Mouse (Mus musculus) intestine, embryonic 14.5 days (tissue): ENCODE results near the gene Ccdc194. TPM values are rescaled to one million over a fixed set of nuclear protein-coding genes. Genes with fewer than 3 reads are reported as not detected.

Experiments
- ATAC-seq: fragments of 200-750 bp; cut with Nextera tagmentation; replicated peaks from 2 replicates; pipeline ENCODE4 v1.8.0; 2017; ENCODE audit warnings: low read depth, moderate number of reproducible peaks, moderate TSS enrichment, moderate library complexity; ENCODE audit not compliant: low FRiP score, low TSS enrichment
- DNase-seq: peaks from one replicate; pipeline ENCODE4 v3.0.0-alpha.2; 2018; ENCODE audit warnings: low spot score
- H3K27ac ChIP-seq: fragments of 300-500 bp; sonication (generic); 2 replicates; pipeline ENCODE4 v1.5.1; 2014; ENCODE audit warnings: low read depth, mild to moderate bottlenecking, control low read depth
- H3K27me3 ChIP-seq: fragments of 300-500 bp; sonication (generic); replicated peaks from 2 replicates; pipeline ENCODE4 v1.6.1; 2014; ENCODE audit warnings: low read length, control low read depth; ENCODE audit not compliant: control insufficient read depth, insufficient read depth
- H3K36me3 ChIP-seq: fragments of 300-500 bp; sonication (generic); 2 replicates; pipeline ENCODE4 v1.6.1; 2014; ENCODE audit warnings: low read length, control low read depth; ENCODE audit not compliant: control insufficient read depth, insufficient read depth
- H3K4me1 ChIP-seq: fragments of 300-500 bp; sonication (generic); replicated peaks from 2 replicates; pipeline ENCODE4 v1.6.1; 2014; ENCODE audit warnings: low read length, control low read depth, mixed read lengths; ENCODE audit not compliant: control insufficient read depth, insufficient read depth
- H3K4me2 ChIP-seq: fragments of 300-500 bp; sonication (generic); 2 replicates; pipeline ENCODE4 v1.6.1; 2014; ENCODE audit warnings: low read length
- H3K4me3 ChIP-seq: fragments of 300-500 bp; sonication (generic); 2 replicates; pipeline ENCODE4 v1.5.1; 2014; ENCODE audit warnings: low read depth, low read length, control low read depth, mixed read lengths
- H3K9ac ChIP-seq: fragments of 300-500 bp; sonication (generic); 2 replicates; pipeline ENCODE4 v1.6.1; 2014; ENCODE audit warnings: mild to moderate bottlenecking, low read length
- H3K9me3 ChIP-seq: fragments of 300-500 bp; sonication (generic); 2 replicates; pipeline ENCODE4 v1.6.1; 2016; ENCODE audit warnings: low read length, control low read depth; ENCODE audit not compliant: control insufficient read depth
- WGBS: fragments of 180-500 bp; shearing (Covaris S2); extraction: QIAGEN DNeasy Blood & Tissue Kit; methylation state at CpG from one replicate; pipeline ENCODE4 v1.1.7; 2014; 5-methylcytosine and 5-hydroxymethylcytosine counted together
- polyA plus RNA-seq: library from polyadenylated mRNA; unstranded; fragments of >200 nt; fragmentation: Nextera tagmentation; extraction: Ambion mirVana; gene quantifications from 2 replicates; pipeline ENCODE4 v1.2.1, GENCODE M21; 2014

Gene Ccdc194
- polyA plus RNA-seq, 1 experiment from 2014 or later = 0.54 TPM

GRCm38 (mm10) chr8:71484736-71485135, 40.8 kb downstream of the Ccdc194 start:
- DNase-seq (no peak), ATAC-seq (no peak)
- H3K9ac ChIP-seq = no peak overlapping the region
- peak overlapping the region; percentile 86 for H3K4me2 ChIP-seq
- H3K27me3 ChIP-seq = no peaks in the 10 kb centered on the region
- 0 out of 2 replicates have a peak, but pooled peaks cover 16% of the 10 kb centered on the region for H3K36me3 ChIP-seq
- no peak overlapping the region for H3K4me3 ChIP-seq
- H3K9me3 ChIP-seq = no peaks in the 10 kb centered on the region
- peaks cover 15% of the 10 kb centered on the region for H3K4me1 ChIP-seq
- H3K27ac ChIP-seq = no peak overlapping the region
- WGBS = 92% methylated on average over 19 of the region's 19 CpGs

- Histone ChIP-seq H3K36me3 (peaks cover 23% of the 10 kb centered on the region; the same call in 1 of the 2 replicates), H3K4me1 (peaks cover 7% of the 10 kb centered on the region; the same call in 1 of the 2 replicates)
- peak; percentile 82 for DNase-seq
Observed at GRCm38 (mm10) chr8:71483932-71484331, 41.6 kb downstream of the Ccdc194 start.

GRCm38 (mm10) chr8:71478943-71479342, 46.6 kb downstream of the Ccdc194 start:
- Histone ChIP-seq H3K36me3 (peaks cover 42% of the 10 kb centered on the region), H3K4me2 (no peak overlapping the region), H3K27ac (no peak overlapping the region), H3K9ac (no peak overlapping the region), H3K4me1 (peaks cover 10% of the 10 kb centered on the region), H3K4me3 (no peak overlapping the region), H3K9me3 (no peaks in the 10 kb centered on the region), H3K27me3 (no peaks in the 10 kb centered on the region)
- no peak for DNase-seq
- 89% methylated on average over 11 of the region's 11 CpGs for WGBS
- ATAC-seq = no peak

More at GRCm38 (mm10) chr8:71483932-71484331, 41.6 kb downstream of the Ccdc194 start:
- no peak overlapping the region for H3K4me3 ChIP-seq
- H3K27me3 ChIP-seq = no peaks in the 10 kb centered on the region
- no peak overlapping the region for H3K9ac ChIP-seq
- WGBS = 49% methylated on average over 8 of the region's 8 CpGs
- H3K9me3 ChIP-seq = no peaks in the 10 kb centered on the region
- no peak overlapping the region for H3K4me2 ChIP-seq
- no peak for ATAC-seq
- no peak overlapping the region for H3K27ac ChIP-seq

GRCm38 (mm10) chr8:71477196-71477845, 48.2 kb downstream of the Ccdc194 start:
- DNase-seq = peak; percentile 58
- peaks cover 55% of the 10 kb centered on the region for H3K36me3 ChIP-seq
- peak overlapping the region; percentile 63; the same call in 1 of the 2 replicates for H3K9ac ChIP-seq
- H3K27ac ChIP-seq = no peak overlapping the region
- H3K9me3 ChIP-seq = no peaks in the 10 kb centered on the region
- WGBS = 49% methylated on average over 14 of the region's 14 CpGs
- H3K27me3 ChIP-seq = no peaks in the 10 kb centered on the region
- peaks cover 10% of the 10 kb centered on the region for H3K4me1 ChIP-seq
- peak overlapping the region; percentile 51; the same call in 1 of the 2 replicates for H3K4me3 ChIP-seq
- no peak for ATAC-seq
- peak overlapping the region; percentile 79 for H3K4me2 ChIP-seq

- DNase-seq (peak; percentile 91), ATAC-seq (peak; percentile 73)
- peak overlapping the region; percentile 79 for H3K4me2 ChIP-seq
- peaks cover 10% of the 10 kb centered on the region for H3K4me1 ChIP-seq
- WGBS = 1% methylated on average over 106 of the region's 121 CpGs
- peak overlapping the region; percentile 51 for H3K4me3 ChIP-seq
- H3K36me3 ChIP-seq = peaks cover 62% of the 10 kb centered on the region
- H3K27me3 ChIP-seq = no peaks in the 10 kb centered on the region
- peak overlapping the region; percentile 63 for H3K9ac ChIP-seq
- peak overlapping the region; percentile 78 for H3K27ac ChIP-seq
- no peaks in the 10 kb centered on the region for H3K9me3 ChIP-seq
Observed at GRCm38 (mm10) chr8:71476099-71476940, 49.2 kb downstream of the Ccdc194 start.

GRCm38 (mm10) chr8:71475702-71476075, 49.8 kb downstream of the Ccdc194 start:
- 24% methylated on average over 4 of the region's 4 CpGs for WGBS
- Histone ChIP-seq H3K4me1 (peaks cover 10% of the 10 kb centered on the region), H3K4me3 (peak overlapping the region; percentile 51), H3K27ac (no peak overlapping the region), H3K4me2 (peak overlapping the region; percentile 79), H3K9me3 (no peaks in the 10 kb centered on the region), H3K27me3 (no peaks in the 10 kb centered on the region), H3K36me3 (peaks cover 66% of the 10 kb centered on the region), H3K9ac (peak overlapping the region; percentile 63)
- DNase-seq = peak; percentile 60
- 0 out of 2 replicates have a peak, but pooled peaks have one; percentile 24 for ATAC-seq

- peaks cover 60% of the 10 kb centered on the region for H3K36me3 ChIP-seq
- no peak overlapping the region for H3K9ac ChIP-seq
- H3K27ac ChIP-seq = no peak overlapping the region
- no peaks in the 10 kb centered on the region for H3K9me3 ChIP-seq
- H3K4me3 ChIP-seq = no peak overlapping the region
- no peak overlapping the region for H3K4me2 ChIP-seq
- H3K27me3 ChIP-seq = no peaks in the 10 kb centered on the region
- no peak for ATAC-seq
- DNase-seq = no peak
- WGBS = 90% methylated on average over 25 of the region's 25 CpGs
- H3K4me1 ChIP-seq = peaks cover 16% of the 10 kb centered on the region
Observed at GRCm38 (mm10) chr8:71474785-71475701, 50.5 kb downstream of the Ccdc194 start.

- H3K4me2 ChIP-seq = no peak overlapping the region
- no peaks in the 10 kb centered on the region for H3K27me3 ChIP-seq
- WGBS = 91% methylated on average over 18 of the region's 18 CpGs
- H3K9ac ChIP-seq = no peak overlapping the region
- H3K9me3 ChIP-seq = no peaks in the 10 kb centered on the region
- H3K36me3 ChIP-seq = peaks cover 55% of the 10 kb centered on the region
- no peak overlapping the region for H3K27ac ChIP-seq
- peaks cover 21% of the 10 kb centered on the region for H3K4me1 ChIP-seq
- DNase-seq (no peak), ATAC-seq (no peak)
- H3K4me3 ChIP-seq = no peak overlapping the region
Observed at GRCm38 (mm10) chr8:71474344-71474743, 51.2 kb downstream of the Ccdc194 start.
